Mouse (Mus musculus) liver, embryonic 16.5 days (tissue): ENCODE measurements at regions not wholly inside any gene's neighbourhood (a gene's known extent, or its start where the extent isn't known, plus 50 kb on each side); places are given as distances from the start of the nearest gene placed in this dataset.

Source experiments
- ATAC-seq: fragments of 200-750 bp; cut with Nextera tagmentation; 2 replicates; pipeline ENCODE4 v1.8.0; 2017; ENCODE audit warnings: low read depth, mild to moderate bottlenecking, moderate number of reproducible peaks, moderate library complexity
- H3K27ac ChIP-seq: fragments of 300-500 bp; sonication (generic); 2 replicates; pipeline ENCODE4 v1.5.1; 2014; ENCODE audit warnings: mild to moderate bottlenecking, low read length
- H3K27me3 ChIP-seq: fragments of 300-500 bp; sonication (generic); 2 replicates; pipeline ENCODE4 v1.6.1; 2014; ENCODE audit warnings: low read depth, low read length, mixed read lengths; ENCODE audit not compliant: control insufficient read depth, insufficient read depth
- H3K36me3 ChIP-seq: fragments of 300-500 bp; sonication (generic); 2 replicates; pipeline ENCODE4 v1.6.1; 2014; ENCODE audit warnings: mild to moderate bottlenecking; ENCODE audit not compliant: control insufficient read depth, insufficient read depth
- H3K4me1 ChIP-seq: fragments of 300-500 bp; sonication (generic); 2 replicates; pipeline ENCODE4 v1.6.1; 2014; ENCODE audit warnings: low read depth, low read length, mixed read lengths; ENCODE audit not compliant: control insufficient read depth
- H3K4me2 ChIP-seq: fragments of 300-500 bp; sonication (generic); 2 replicates; pipeline ENCODE4 v1.6.1; 2014; ENCODE audit warnings: low read depth, low read length, mixed read lengths
- H3K4me3 ChIP-seq: fragments of 300-500 bp; sonication (generic); 2 replicates; pipeline ENCODE4 v1.5.1; 2014; ENCODE audit warnings: low read depth, mild to moderate bottlenecking, low read length
- H3K9ac ChIP-seq: fragments of 300-500 bp; sonication (generic); 2 replicates; pipeline ENCODE4 v1.6.1; 2014; ENCODE audit warnings: low read depth, low read length
- H3K9me3 ChIP-seq: fragments of 300-500 bp; sonication (generic); replicated peaks from 2 replicates; pipeline ENCODE4 v1.6.1; 2016; ENCODE audit warnings: low read length; ENCODE audit not compliant: control insufficient read depth
- WGBS: fragments of 180-500 bp; shearing (Covaris S2); extraction: QIAGEN DNeasy Blood & Tissue Kit; methylation state at CpG from one replicate; pipeline ENCODE4 v1.1.7; 2014; ENCODE audit not compliant: insufficient replicate concordance; 5-methylcytosine and 5-hydroxymethylcytosine counted together

- Histone ChIP-seq H3K27me3 (no peaks in the 10 kb centered on the region), H3K9me3 (no peaks in the 10 kb centered on the region), H3K4me3 (no peak overlapping the region), H3K36me3 (no peaks in the 10 kb centered on the region), H3K4me1 (no peaks in the 10 kb centered on the region), H3K4me2 (no peak overlapping the region), H3K27ac (no peak overlapping the region), H3K9ac (no peak overlapping the region)
- WGBS: 22% methylated on average over 1 of the region's 1 CpGs
- no peak for ATAC-seq
Observed at GRCm38 (mm10) chr1:194225786-194226185, 392.2 kb upstream of the Plxna2 start.

- no peak overlapping the region for H3K9ac ChIP-seq
- no peaks in the 10 kb centered on the region for H3K27me3 ChIP-seq
- no peak overlapping the region for H3K4me3 ChIP-seq
- ATAC-seq: no peak
- H3K36me3 ChIP-seq: no peaks in the 10 kb centered on the region
- H3K27ac ChIP-seq: no peak overlapping the region
- 61% methylated on average over 1 of the region's 1 CpGs for WGBS
- H3K4me2 ChIP-seq: no peak overlapping the region
- H3K4me1 ChIP-seq: no peaks in the 10 kb centered on the region
- no peaks in the 10 kb centered on the region for H3K9me3 ChIP-seq
Observed at GRCm38 (mm10) chr1:194224046-194224445, 394.0 kb upstream of the Plxna2 start.

- H3K36me3 ChIP-seq: no peaks in the 10 kb centered on the region
- no peak overlapping the region for H3K4me2 ChIP-seq
- H3K27ac ChIP-seq: no peak overlapping the region
- 21% methylated on average over 2 of the region's 2 CpGs for WGBS
- H3K27me3 ChIP-seq: no peaks in the 10 kb centered on the region
- H3K9ac ChIP-seq: no peak overlapping the region
- no peaks in the 10 kb centered on the region for H3K4me1 ChIP-seq
- H3K4me3 ChIP-seq: no peak overlapping the region
- no peaks in the 10 kb centered on the region for H3K9me3 ChIP-seq
- no peak for ATAC-seq
Observed at GRCm38 (mm10) chr1:194223610-194224009, 394.4 kb upstream of the Plxna2 start.

GRCm38 (mm10) chr1:194223015-194223414 lies 395.0 kb upstream of the Plxna2 start:
- Histone ChIP-seq H3K36me3 (no peaks in the 10 kb centered on the region), H3K4me1 (no peaks in the 10 kb centered on the region), H3K4me2 (no peak overlapping the region), H3K27ac (no peak overlapping the region), H3K27me3 (no peaks in the 10 kb centered on the region), H3K4me3 (no peak overlapping the region), H3K9ac (no peak overlapping the region), H3K9me3 (no peaks in the 10 kb centered on the region)
- ATAC-seq: peak; percentile 43; the same call in 1 of the 2 replicates
- under 1% methylated on average over 9 of the region's 9 CpGs for WGBS

GRCm38 (mm10) chr1:194208034-194209000 lies 409.7 kb upstream of the Plxna2 start:
- Histone ChIP-seq H3K4me1 (no peaks in the 10 kb centered on the region), H3K9ac (no peak overlapping the region), H3K4me3 (no peak overlapping the region), H3K27ac (no peak overlapping the region), H3K27me3 (no peaks in the 10 kb centered on the region), H3K4me2 (no peak overlapping the region), H3K36me3 (no peaks in the 10 kb centered on the region), H3K9me3 (no peaks in the 10 kb centered on the region)
- no peak for ATAC-seq
- WGBS: 36% methylated on average over 14 of the region's 14 CpGs

GRCm38 (mm10) chr1:194197516-194197915 lies 420.5 kb upstream of the Plxna2 start:
- H3K9ac ChIP-seq: no peak overlapping the region
- H3K27me3 ChIP-seq: no peaks in the 10 kb centered on the region
- no peak overlapping the region for H3K4me2 ChIP-seq
- 31% methylated on average over 2 of the region's 2 CpGs for WGBS
- no peak overlapping the region for H3K4me3 ChIP-seq
- H3K36me3 ChIP-seq: no peaks in the 10 kb centered on the region
- no peaks in the 10 kb centered on the region for H3K4me1 ChIP-seq
- H3K27ac ChIP-seq: no peak overlapping the region
- H3K9me3 ChIP-seq: no peaks in the 10 kb centered on the region
- ATAC-seq: no peak

GRCm38 (mm10) chr1:194182293-194182692 lies 435.7 kb upstream of the Plxna2 start:
- no peak for ATAC-seq
- Histone ChIP-seq H3K4me3 (no peak overlapping the region), H3K9ac (no peak overlapping the region), H3K27me3 (no peaks in the 10 kb centered on the region), H3K4me2 (no peak overlapping the region), H3K36me3 (no peaks in the 10 kb centered on the region), H3K27ac (no peak overlapping the region), H3K4me1 (no peaks in the 10 kb centered on the region), H3K9me3 (no peaks in the 10 kb centered on the region)
- 52% methylated on average over 2 of the region's 2 CpGs for WGBS

GRCm38 (mm10) chr1:194161469-194161868 lies 456.5 kb upstream of the Plxna2 start:
- Histone ChIP-seq H3K4me2 (no peak overlapping the region), H3K27ac (no peak overlapping the region), H3K27me3 (no peaks in the 10 kb centered on the region), H3K4me3 (no peak overlapping the region), H3K36me3 (no peaks in the 10 kb centered on the region), H3K9me3 (no peaks in the 10 kb centered on the region), H3K9ac (no peak overlapping the region), H3K4me1 (no peaks in the 10 kb centered on the region)
- 49% methylated on average over 4 of the region's 4 CpGs for WGBS
- no peak for ATAC-seq

- Histone ChIP-seq H3K4me1 (no peaks in the 10 kb centered on the region), H3K4me3 (no peak overlapping the region), H3K4me2 (no peak overlapping the region), H3K27me3 (no peaks in the 10 kb centered on the region), H3K9me3 (no peaks in the 10 kb centered on the region), H3K27ac (no peak overlapping the region), H3K36me3 (no peaks in the 10 kb centered on the region), H3K9ac (no peak overlapping the region)
- WGBS: 55% methylated on average over 8 of the region's 8 CpGs
- ATAC-seq: no peak
Observed at GRCm38 (mm10) chr1:194160761-194161461, 457.1 kb upstream of the Plxna2 start.
